Mouse (Mus musculus) ES-E14 (cell line): ENCODE measurements around the gene Gatad2b.

ENCODE experiments used
- CHD2 ChIP-seq: IDR thresholded peaks from 2 replicates; pipeline ENCODE4 v1.6.1; 2014; ENCODE audit warnings: mild to moderate bottlenecking, low read depth, low read length, inconsistent platforms
- HCFC1 ChIP-seq: IDR thresholded peaks from 2 replicates; pipeline ENCODE4 v1.6.1; 2012; ENCODE audit warnings: low read length, inconsistent platforms, borderline replicate concordance; ENCODE audit not compliant: insufficient read depth
- MAFK ChIP-seq: IDR thresholded peaks from 2 replicates; pipeline ENCODE4 v1.6.1; 2014; ENCODE audit warnings: mild to moderate bottlenecking, low read depth, low read length, inconsistent platforms; ENCODE audit not compliant: insufficient read depth
- ZC3H11A ChIP-seq: IDR thresholded peaks from 2 replicates; pipeline ENCODE4 v1.6.1; 2012; ENCODE audit warnings: low read depth, mild to moderate bottlenecking, inconsistent platforms, low read length, borderline replicate concordance
- ZNF384 ChIP-seq: IDR thresholded peaks from 2 replicates; pipeline ENCODE4 v1.6.1; 2012; ENCODE audit warnings: low read depth, low read length, inconsistent platforms

GRCm38 (mm10) chr3:90255784-90256353 lies 37.1 kb upstream of the Gatad2b start:
- no peak for TF ChIP-seq ZNF384
- TF ChIP-seq MAFK, result no peak
- TF ChIP-seq CHD2, result no peak
- no peak for TF ChIP-seq ZC3H11A
- TF ChIP-seq HCFC1, result no peak
